Mouse (Mus musculus) ES-Bruce4 (cell line): ENCODE data around the gene Cdc27.

Experiments used
- CTCF ChIP-seq: IDR thresholded peaks from one replicate; pipeline ENCODE4 v1.8.1; 2011; ENCODE audit warnings: low read depth, low read length
- POLR2A ChIP-seq: IDR thresholded peaks from one replicate; pipeline ENCODE4 v1.8.1; 2011; ENCODE audit warnings: low read length; ENCODE audit not compliant: insufficient read depth

- TF ChIP-seq CTCF (no peak), POLR2A (no peak)
Measured at GRCm38 (mm10) chr11:104566796-104567195, 16.4 kb upstream of the Cdc27 start.
